8 mouse cellular contexts compared by ENCODE assay signal in genomic region chr3:89419571-89419970, GRCm38 (mm10). TPM values are rescaled to one million over a fixed set of nuclear protein-coding genes. Genes with fewer than 3 reads are reported as not detected.
DNase-seq lines count a peak whose midpoint lies in the region; ATAC-seq and TF ChIP-seq lines count a peak whose summit lies in the region.

No protein-coding gene starts in this region.

- CTCF ChIA-PET in Patski (lab: Charles Lee): interaction anchor here (0.7 to 3.7 kb wide), 11 partner anchors 8 to 130 kb away, joined by 3 to 22 read pairs (median 4); partner anchors contain the start of genes Flad1, Pygo2 and Zbtb7b

- ATAC-seq in Patski: no peak
- ATAC-seq in heart, embryonic 11.5 days (replicated peaks; ENCODE audit: insufficient number of reproducible peaks, low FRiP score, low TSS enrichment): no peak
- no peak for ATAC-seq in kidney, embryonic 14.5 days (ENCODE audit: low FRiP score, low TSS enrichment)
- no peak for ATAC-seq in stomach, embryonic 16.5 days (ENCODE audit: insufficient read depth, low FRiP score)

- peak overlapping the region; percentile 73; the same call in 1 of the 2 replicates for H3K4me3 ChIP-seq in cortical plate, adult 2 months (ENCODE audit: insufficient read depth, low read length)
- peak overlapping the region; percentile 53 for H3K4me3 ChIP-seq in heart, embryonic 11.5 days (ENCODE audit: low read depth, low read length)
- peak overlapping the region; percentile 80 for H3K4me3 ChIP-seq in kidney, embryonic 14.5 days (ENCODE audit: low read length)
- H3K4me3 ChIP-seq in stomach, embryonic 16.5 days (replicated peaks; ENCODE audit: low read length): peak overlapping the region; percentile 70

- H3K4me1 ChIP-seq in cortical plate, adult 2 months (ENCODE audit: control insufficient read depth, insufficient read depth, low read length): peaks cover 3% of the 10 kb centered on the region; the same call in 1 of the 2 replicates
- peaks cover 23% of the 10 kb centered on the region for H3K4me1 ChIP-seq in heart, embryonic 11.5 days (ENCODE audit: control insufficient read depth, insufficient read depth, low read length)
- peaks cover 48% of the 10 kb centered on the region for H3K4me1 ChIP-seq in kidney, embryonic 14.5 days (ENCODE audit: control insufficient read depth, insufficient read depth, low read length)
- H3K4me1 ChIP-seq in stomach, embryonic 16.5 days (ENCODE audit: control insufficient read depth, insufficient read depth, low read length): peaks cover 44% of the 10 kb centered on the region

- no peak for TF ChIP-seq CTCF in Patski (IDR thresholded peaks at IDR 0.05)
- no peak for TF ChIP-seq CTCF in cortical plate, adult 2 months (IDR thresholded peaks at IDR 0.05; ENCODE audit: extremely low read depth, insufficient read depth, low read length)

- under 1% methylated on average over 9 of the region's 9 CpGs for WGBS in heart, embryonic 11.5 days (ENCODE audit: insufficient replicate concordance)
- WGBS in kidney, embryonic 14.5 days: 2% methylated on average over 9 of the region's 9 CpGs
- 1% methylated on average over 9 of the region's 9 CpGs for whole genome bisulfite sequencing in stomach, embryonic 16.5 days

- no peak for TF ChIP-seq POLR2A in cortical plate, adult 2 months (IDR thresholded peaks at IDR 0.05; ENCODE audit: extremely low read depth, insufficient read depth, low read length)

- peak overlapping the region; percentile 4; the same call in 1 of the 2 replicates for H3K27ac ChIP-seq in cortical plate, adult 2 months (ENCODE audit: insufficient read depth, low read length)
- peak overlapping the region; percentile 97 for H3K27ac ChIP-seq in heart, embryonic 11.5 days (ENCODE audit: low read depth, low read length)
- H3K27ac ChIP-seq in kidney, embryonic 14.5 days (ENCODE audit: low read depth, low read length): peak overlapping the region; percentile 99
- H3K27ac ChIP-seq in stomach, embryonic 16.5 days (ENCODE audit: low read length): peak overlapping the region; percentile 99

- H3K27me3 ChIP-seq in Patski: no peaks in the 10 kb centered on the region
- H3K27me3 ChIP-seq in heart, embryonic 11.5 days (ENCODE audit: control insufficient read depth, insufficient read depth, low read length): no peaks in the 10 kb centered on the region
- no peaks in the 10 kb centered on the region for H3K27me3 ChIP-seq in kidney, embryonic 14.5 days (ENCODE audit: control insufficient read depth, insufficient read depth, low read length)
- no peaks in the 10 kb centered on the region for H3K27me3 ChIP-seq in stomach, embryonic 16.5 days (ENCODE audit: control insufficient read depth, insufficient read depth, low read length)

- in situ Hi-C loops in Patski (cut with MboI; ENCODE audit: low pct_unique_long_range_greater_than_20kb): no loop called here

- POLR2A ChIA-PET in Patski (lab: Charles Lee): interaction anchor here (0.6 to 4.2 kb wide), 9 partner anchors 11 to 102 kb away, joined by 3 to 56 read pairs (median 5); partner anchors contain the start of genes Adam15, Efna3, Pbxip1 and Pygo2

- peaks cover 16% of the 10 kb centered on the region for H3K36me3 ChIP-seq in heart, embryonic 11.5 days (ENCODE audit: control insufficient read depth, insufficient read depth, low read length)
- H3K36me3 ChIP-seq in kidney, embryonic 14.5 days (ENCODE audit: control insufficient read depth, insufficient read depth, low read length): peaks cover 35% of the 10 kb centered on the region
- peaks cover 10% of the 10 kb centered on the region for H3K36me3 ChIP-seq in stomach, embryonic 16.5 days (ENCODE audit: control insufficient read depth, insufficient read depth, low read length)

- H3K9me3 ChIP-seq in heart, embryonic 11.5 days (replicated peaks; ENCODE audit: control insufficient read depth, low read length): no peaks in the 10 kb centered on the region
- no peaks in the 10 kb centered on the region for H3K9me3 ChIP-seq in kidney, embryonic 14.5 days (ENCODE audit: control insufficient read depth, low read length)
- H3K9me3 ChIP-seq in stomach, embryonic 16.5 days (replicated peaks; ENCODE audit: control insufficient read depth, low read length): no peaks in the 10 kb centered on the region

- DNase-seq in Patski (ENCODE audit: low read depth, low spot score): peak; percentile 73
- peak; percentile 89 for DNase-seq in lung, postnatal 10 days
- no peak for DNase-seq in frontal cortex, postnatal 36 days (ENCODE audit: low spot score in 2 of 2)
- no peak for DNase-seq in layer of hippocampus, adult 18-20 months (ENCODE audit: low spot score in 2 of 2)

- peak overlapping the region; percentile 90 for H3K4me2 ChIP-seq in heart, embryonic 11.5 days
- peak overlapping the region; percentile 93 for H3K4me2 ChIP-seq in kidney, embryonic 14.5 days (replicated peaks; ENCODE audit: low read depth, low read length)
- H3K4me2 ChIP-seq in stomach, embryonic 16.5 days (ENCODE audit: low read depth, low read length): peak overlapping the region; percentile 78

- H3K9ac ChIP-seq in heart, embryonic 11.5 days (ENCODE audit: low read depth, low read length): peak overlapping the region; percentile 87
- H3K9ac ChIP-seq in kidney, embryonic 14.5 days (ENCODE audit: low read depth, low read length): peak overlapping the region; percentile 69
- peak overlapping the region; percentile 79 for H3K9ac ChIP-seq in stomach, embryonic 16.5 days (ENCODE audit: low read length)

RNA-seq across cellular contexts. Expression of gene Shc1, which starts 1.3 kb away (rescaled TPM):
- 174 TPM for polyA plus RNA-seq in Patski (2021)
- 17.5 and 18.0 TPM in 2 replicates for polyA plus RNA-seq in cortical plate, adult 2 months (2012; rRNA removed)
- polyA plus RNA-seq in heart, embryonic 11.5 days (2014; fragmentation: Nextera tagmentation; extraction: Ambion mirVana): 42.3 and 51.5 TPM in 2 replicates
- polyA plus RNA-seq in kidney, embryonic 14.5 days (2014; fragmentation: Nextera tagmentation; extraction: Ambion mirVana): 42.8 and 64.0 TPM in 2 replicates
- 96.5 and 103 TPM in 2 replicates for polyA plus RNA-seq in stomach, embryonic 16.5 days (2015; fragmentation: Nextera tagmentation; extraction: Ambion mirVana)
- 10 to 100 TPM; 11.5 to 12.8 TPM for total RNA-seq in layer of hippocampus, adult 18-20 months (2021)

RNA-seq across cellular contexts. Expression of gene Cks1b, which starts 1.4 kb away (rescaled TPM):
- polyA plus RNA-seq in Patski (2021): 162 TPM
- polyA plus RNA-seq in cortical plate, adult 2 months (2012; rRNA removed): 5.2 and 5.4 TPM in 2 replicates
- 399 and 411 TPM in 2 replicates for polyA plus RNA-seq in heart, embryonic 11.5 days (2014; fragmentation: Nextera tagmentation; extraction: Ambion mirVana)
- 632 and 773 TPM in 2 replicates for polyA plus RNA-seq in kidney, embryonic 14.5 days (2014; fragmentation: Nextera tagmentation; extraction: Ambion mirVana)
- polyA plus RNA-seq in stomach, embryonic 16.5 days (2015; fragmentation: Nextera tagmentation; extraction: Ambion mirVana): 322 and 323 TPM in 2 replicates
- total RNA-seq in layer of hippocampus, adult 18-20 months (2021): 1 to 10 TPM; 2.3 to 2.4 TPM

RNA-seq across cellular contexts. Expression of gene Flad1, which starts 7.9 kb away (rescaled TPM):
- polyA plus RNA-seq in Patski (2021): 40.6 TPM
- 45.4 and 48.7 TPM in 2 replicates for polyA plus RNA-seq in cortical plate, adult 2 months (2012; rRNA removed)
- 33.7 and 34.2 TPM in 2 replicates for polyA plus RNA-seq in heart, embryonic 11.5 days (2014; fragmentation: Nextera tagmentation; extraction: Ambion mirVana)
- polyA plus RNA-seq in kidney, embryonic 14.5 days (2014; fragmentation: Nextera tagmentation; extraction: Ambion mirVana): 19.6 and 24.9 TPM in 2 replicates
- 27.5 and 28.6 TPM in 2 replicates for polyA plus RNA-seq in stomach, embryonic 16.5 days (2015; fragmentation: Nextera tagmentation; extraction: Ambion mirVana)
- 10 to 100 TPM; 39.8 to 39.9 TPM for total RNA-seq in layer of hippocampus, adult 18-20 months (2021)

RNA-seq across cellular contexts. Expression of gene Pygo2, which starts 10.4 kb away (rescaled TPM):
- 68.4 TPM for polyA plus RNA-seq in Patski (2021)
- polyA plus RNA-seq in cortical plate, adult 2 months (2012; rRNA removed): 43.4 and 47.2 TPM in 2 replicates
- 31.1 and 33.7 TPM in 2 replicates for polyA plus RNA-seq in heart, embryonic 11.5 days (2014; fragmentation: Nextera tagmentation; extraction: Ambion mirVana)
- polyA plus RNA-seq in kidney, embryonic 14.5 days (2014; fragmentation: Nextera tagmentation; extraction: Ambion mirVana): 45.7 and 53.0 TPM in 2 replicates
- polyA plus RNA-seq in stomach, embryonic 16.5 days (2015; fragmentation: Nextera tagmentation; extraction: Ambion mirVana): 21.1 and 23.4 TPM in 2 replicates
- total RNA-seq in layer of hippocampus, adult 18-20 months (2021): 10 to 100 TPM; 60.4 to 64.9 TPM

RNA-seq across cellular contexts. Expression of gene Pbxip1, which starts 16.9 kb away (rescaled TPM):
- 354 TPM for polyA plus RNA-seq in Patski (2021)
- 38.0 and 39.9 TPM in 2 replicates for polyA plus RNA-seq in cortical plate, adult 2 months (2012; rRNA removed)
- 28.6 and 35.9 TPM in 2 replicates for polyA plus RNA-seq in heart, embryonic 11.5 days (2014; fragmentation: Nextera tagmentation; extraction: Ambion mirVana)
- polyA plus RNA-seq in kidney, embryonic 14.5 days (2014; fragmentation: Nextera tagmentation; extraction: Ambion mirVana): 15.5 and 19.4 TPM in 2 replicates
- 41.8 and 51.2 TPM in 2 replicates for polyA plus RNA-seq in stomach, embryonic 16.5 days (2015; fragmentation: Nextera tagmentation; extraction: Ambion mirVana)
- total RNA-seq in layer of hippocampus, adult 18-20 months (2021): 10 to 100 TPM; 37.7 to 41.2 TPM

Comparison
In these comparisons a context has a peak if more than half of its experiments do, and no peak if none do; other contexts are left out.
1. DNase-seq: peak in Patski (single experiment) and lung, postnatal 10 days (single experiment); none in frontal cortex, postnatal 36 days (0 of 2) and layer of hippocampus, adult 18-20 months (0 of 2).
2. H3K27ac ChIP-seq: peak in every context shown above with its lines; median percentile 99 in kidney, embryonic 14.5 days; 99 in stomach, embryonic 16.5 days; 97 in heart, embryonic 11.5 days; 4 in cortical plate, adult 2 months.
3. RNA of gene Cks1b, which starts 1.4 kb away (polyA plus RNA-seq): 632 to 773 TPM in kidney, embryonic 14.5 days, 399 to 411 TPM in heart, embryonic 11.5 days, 322 to 323 TPM in stomach, embryonic 16.5 days and 162 TPM in Patski (single experiment); 5.2 to 5.4 TPM in cortical plate, adult 2 months; every median in the first group is over 10 times any median in the second.
4. Peak in every context shown above with its lines, with median percentiles within 50 percentile points of each other: H3K4me3 ChIP-seq, H3K4me2 ChIP-seq and H3K9ac ChIP-seq.